In the genomic region with DNA sequence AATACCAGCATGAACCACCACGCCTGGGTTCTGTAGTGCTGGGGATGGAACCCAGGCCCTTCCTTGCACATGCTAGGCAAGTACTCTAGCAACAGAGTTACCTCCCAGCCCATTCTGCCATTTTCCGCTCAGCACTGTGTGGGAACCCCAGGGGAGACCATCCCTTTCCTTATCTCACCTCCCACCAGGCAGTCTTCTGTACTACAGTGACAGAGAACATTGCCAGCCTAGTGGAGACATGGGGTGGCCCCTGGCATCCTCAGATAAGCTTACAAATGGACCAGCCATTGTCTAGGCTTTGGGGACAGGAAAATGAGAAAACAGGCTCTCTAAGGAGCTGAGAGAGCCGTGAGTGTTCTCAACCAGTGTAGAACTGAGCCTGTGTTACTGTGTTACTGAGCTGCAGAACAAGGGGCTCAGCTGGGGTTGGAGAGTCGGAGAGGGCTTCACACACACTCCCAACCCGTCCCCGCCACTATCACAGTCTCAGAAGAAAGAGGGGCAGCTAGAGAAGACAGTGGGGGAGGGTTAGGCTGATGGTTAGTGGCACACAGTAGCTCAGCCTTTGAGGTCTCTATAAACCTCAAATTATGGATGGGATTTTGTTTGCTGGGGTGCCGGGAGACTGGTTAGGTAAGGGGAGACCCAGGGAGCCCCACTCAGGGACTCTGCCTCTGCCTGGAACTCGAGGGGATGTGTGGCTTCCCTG, we compare ENCODE assay signal across 11 mouse cellular contexts.
DNase-seq lines count a peak whose midpoint lies in the region; ATAC-seq and TF ChIP-seq lines count a peak whose summit lies in the region.
"Had no signal": no experiment of that assay in that cellular context is flagged by ENCODE, and none has a peak within 500 bp of the region (broad histone marks: within the 10 kb centered on the region; RNA-seq: fewer than 3 reads in every experiment).

No protein-coding gene starts in this region.

- no peak for TF ChIP-seq POLR2A in MEL (IDR thresholded peaks at IDR 0.05; ENCODE audit: control insufficient read depth in 1 of 2, insufficient read depth in 1 of 2, low read depth in 1 of 2, low read length in 2 of 2, poor library complexity in 1 of 2)

- H3K4me1 ChIP-seq in MEL (ENCODE audit: control insufficient read depth in 1 of 2, insufficient read depth in 2 of 2, low read length in 2 of 2), result peaks cover 2 to 24% of the 10 kb centered on the region in 2 experiments; a peak in 3 of 4 replicates
- H3K4me1 ChIP-seq in liver, embryonic 13.5 days (replicated peaks), result peaks cover 54% of the 10 kb centered on the region

- H3K4me3 ChIP-seq in layer of hippocampus, adult 2 months, result no peak overlapping the region
- H3K4me3 ChIP-seq in MEL (ENCODE audit: control insufficient read depth in 1 of 2, insufficient read depth in 1 of 2, low read depth in 2 of 2, low read length in 2 of 2), result no peak overlapping the region
- peak overlapping the region; percentile 1; the same call in 1 of the 2 replicates for H3K4me3 ChIP-seq in liver, embryonic 13.5 days (replicated peaks)
- H3K4me3 ChIP-seq: embryonic facial prominence, embryonic 12.5 days had no signal

- no peak for DNase-seq in layer of hippocampus, adult 2 months (ENCODE audit: low spot score in 2 of 2)
- no peak for DNase-seq in layer of hippocampus, adult 18-20 months (ENCODE audit: low spot score in 2 of 2)
- DNase-seq in MEL (ENCODE audit: low read depth, low spot score), result peak; percentile 78
- DNase-seq in c-Kit-negative CD71-positive TER-119-positive erythroid progenitor cells, embryonic 14.5 days (ENCODE audit: low read depth, low spot score), result peak; percentile 17
- peak; percentile 73 for DNase-seq in liver, embryonic 13.5 days
- DNase-seq in kidney, adult 11 months, result no peak
- DNase-seq: kidney, postnatal 14 days; midbrain, embryonic 14.5 days had no signal

- H3K27me3 ChIP-seq in MEL (ENCODE audit: control insufficient read depth in 1 of 2, insufficient read depth in 2 of 2, low read length in 2 of 2), result no peaks in the 10 kb centered on the region
- H3K27me3 ChIP-seq in liver, embryonic 13.5 days, result peaks cover 7% of the 10 kb centered on the region; the same call in 1 of the 2 replicates

- H3K27ac ChIP-seq in layer of hippocampus, adult 2 months, result peak overlapping the region; percentile 37
- H3K27ac ChIP-seq in MEL (ENCODE audit: control insufficient read depth, low read depth, low read length), result no peak overlapping the region
- H3K27ac ChIP-seq in liver, embryonic 13.5 days, result peak overlapping the region; percentile 82
- H3K27ac ChIP-seq: embryonic facial prominence, embryonic 12.5 days had no signal

- H3K9me3 ChIP-seq in MEL (replicated peaks; ENCODE audit: insufficient read depth, low read length), result no peaks in the 10 kb centered on the region
- H3K9me3 ChIP-seq in liver, embryonic 13.5 days (replicated peaks), result no peaks in the 10 kb centered on the region
- H3K9me3 ChIP-seq: embryonic facial prominence, embryonic 12.5 days had no signal

- no peak overlapping the region for H3K9ac ChIP-seq in MEL (ENCODE audit: control insufficient read depth, low read depth, low read length, poor library complexity, severe bottlenecking)
- H3K9ac ChIP-seq in liver, embryonic 13.5 days, result peak overlapping the region; percentile 58
- H3K9ac ChIP-seq: embryonic facial prominence, embryonic 12.5 days had no signal

- peaks cover 0 to 17% of the 10 kb centered on the region in 2 experiments; a peak in 2 of 4 replicates for H3K36me3 ChIP-seq in MEL (ENCODE audit: control insufficient read depth in 1 of 2, insufficient read depth in 2 of 2, low read length in 2 of 2)
- no peaks in the 10 kb centered on the region for H3K36me3 ChIP-seq in liver, embryonic 13.5 days
- H3K36me3 ChIP-seq: embryonic facial prominence, embryonic 12.5 days had no signal

- peak; percentile 99 for ATAC-seq in liver, embryonic 13.5 days (ENCODE audit: low read depth)
- ATAC-seq in CD4-positive, CD25-positive, alpha-beta regulatory T cell, adult 4 months, result no peak
- ATAC-seq: activated CD4-positive, CD25-positive, alpha-beta regulatory T cell, adult 4 months had no signal

- peak; percentile 71 to 76 for TF ChIP-seq EP300 in MEL (IDR thresholded peaks at IDR 0.05; ENCODE audit: low read depth in 1 of 2, low read length in 2 of 2)

- peak overlapping the region; percentile 56 for H3K4me2 ChIP-seq in liver, embryonic 13.5 days
- H3K4me2 ChIP-seq: embryonic facial prominence, embryonic 12.5 days had no signal

- TF ChIP-seq RAD21 in MEL (IDR thresholded peaks at IDR 0.05; ENCODE audit: low read depth, low read length), result no peak

- no peak for TF ChIP-seq CTCF in layer of hippocampus, adult 2 months (conservative IDR thresholded peaks at IDR 0.05)
- TF ChIP-seq CTCF in MEL (IDR thresholded peaks at IDR 0.05 in 2 of 3, conservative IDR thresholded peaks at IDR 0.05 in 1 of 3; ENCODE audit: control insufficient read depth in 1 of 3, insufficient read depth in 1 of 3, low read depth in 2 of 3, low read length in 3 of 3, poor library complexity in 1 of 3, severe bottlenecking in 1 of 3), result no peak

- no peaks in the 10 kb centered on the region for H3K79me2 ChIP-seq in MEL (ENCODE audit: control insufficient read depth, insufficient read depth, low read length, poor library complexity)

- WGBS in liver, embryonic 13.5 days (ENCODE audit: insufficient replicate concordance), result 18% methylated on average over 8 of the region's 8 CpGs

TF ChIP-seq in MEL, 35 proteins besides CTCF, POLR2A, EP300 and RAD21:
- TF ChIP-seq GATA1 (IDR thresholded peaks at IDR 0.05; ENCODE audit: low read depth, low read length), result peak; percentile 82
- no peak for TF ChIP-seq GABPA (IDR thresholded peaks at IDR 0.05; ENCODE audit: low read depth, low read length)
- no peak for TF ChIP-seq CHD2 (IDR thresholded peaks at IDR 0.05; ENCODE audit: low read length)
- TF ChIP-seq BHLHE40 (IDR thresholded peaks at IDR 0.05; ENCODE audit: borderline replicate concordance, low read depth, low read length), result no peak
- TF ChIP-seq SMC3 (IDR thresholded peaks at IDR 0.05; ENCODE audit: low read depth, low read length), result no peak
- no peak for TF ChIP-seq MEF2A (IDR thresholded peaks at IDR 0.05; ENCODE audit: extremely low read depth, insufficient replicate concordance, low read depth, low read length, poor library complexity, severe bottlenecking)
- no peak for TF ChIP-seq ZC3H11A (IDR thresholded peaks at IDR 0.05; ENCODE audit: low read depth, low read length)
- TF ChIP-seq KAT2A (conservative IDR thresholded peaks at IDR 0.05; ENCODE audit: low read depth, low read length), result no peak
- TF ChIP-seq TAL1 (IDR thresholded peaks at IDR 0.05; ENCODE audit: low read length), result peak; percentile 90
- TF ChIP-seq POLR2AphosphoS5 (IDR thresholded peaks at IDR 0.05; ENCODE audit: borderline replicate concordance, low read depth, low read length), result no peak
- no peak for TF ChIP-seq MAFK (IDR thresholded peaks at IDR 0.05; ENCODE audit: borderline replicate concordance, low read depth, low read length)
- 0 out of 2 replicates have a peak, but pooled peaks have one; percentile 36 for TF ChIP-seq SIN3A (IDR thresholded peaks at IDR 0.05; ENCODE audit: low read length)
- TF ChIP-seq POLR2AphosphoS2 (IDR thresholded peaks at IDR 0.05; ENCODE audit: low read length), result no peak
- TF ChIP-seq ELF1 (IDR thresholded peaks at IDR 0.05; ENCODE audit: low read depth, low read length), result no peak
- no peak for TF ChIP-seq MXI1 (IDR thresholded peaks at IDR 0.05; ENCODE audit: low read depth, low read length)
- TF ChIP-seq RCOR1 (IDR thresholded peaks at IDR 0.05; ENCODE audit: low read depth, low read length), result peak; percentile 56; the same call in 1 of the 2 replicates
- TF ChIP-seq ETS1 (IDR thresholded peaks at IDR 0.05; ENCODE audit: low read depth, low read length), result peak; percentile 37; the same call in 1 of the 2 replicates
- TF ChIP-seq HCFC1 (IDR thresholded peaks at IDR 0.05; ENCODE audit: low read depth, low read length), result no peak
- TF ChIP-seq MYC (IDR thresholded peaks at IDR 0.05; ENCODE audit: low read depth, low read length), result no peak
- peak; percentile 60; the same call in 1 of the 2 replicates for TF ChIP-seq TCF12 (IDR thresholded peaks at IDR 0.05; ENCODE audit: low read depth, low read length)
- TF ChIP-seq NELFE (IDR thresholded peaks at IDR 0.05; ENCODE audit: low read depth, low read length), result no peak
- no peak for TF ChIP-seq UBTF (IDR thresholded peaks at IDR 0.05; ENCODE audit: borderline replicate concordance, insufficient read depth, low read depth, low read length)

Comparison
In these comparisons a context has a peak if more than half of its experiments do, and no peak if none do; other contexts are left out.
1. DNase-seq: peak in MEL (single experiment), c-Kit-negative CD71-positive TER-119-positive erythroid progenitor cells, embryonic 14.5 days (single experiment) and liver, embryonic 13.5 days (single experiment); none in layer of hippocampus, adult 2 months (0 of 2), layer of hippocampus, adult 18-20 months (0 of 2) and kidney, adult 11 months (single experiment).